Mouse (Mus musculus) forebrain, embryonic 11.5 days (tissue): Measurements from ENCODE around the gene Zfp811. TPM values are rescaled to one million over a fixed set of nuclear protein-coding genes. Genes with fewer than 3 reads are reported as not detected.

ENCODE experiments used
- polyA plus RNA-seq: library from polyadenylated mRNA; unstranded; fragments of >200 nt; fragmentation: Nextera tagmentation; extraction: Ambion mirVana; gene quantifications from 2 replicates; pipeline ENCODE4 v1.2.1, GENCODE M21; 2014

Gene Zfp811
- polyA plus RNA-seq, 1 experiment from 2014 or later = 27.4 TPM

Other genes starting within 250 kb of the Zfp811 start
- gene Cyp4f37, start 188.6 kb downstream of the Zfp811 start, polyA plus RNA-seq = not detected in 2 replicates
- not detected in 2 replicates for gene Cyp4f40, start 151.0 kb downstream of the Zfp811 start, polyA plus RNA-seq
- gene Cyp4f15, start 124.3 kb downstream of the Zfp811 start, polyA plus RNA-seq = 1.1 and 1.8 TPM in 2 replicates
- gene Zfp871, start 21.6 kb downstream of the Zfp811 start, polyA plus RNA-seq = 45.8 and 48.1 TPM in 2 replicates
- 17.9 and 20.3 TPM in 2 replicates for gene Zfp799, start 20.3 kb upstream of the Zfp811 start, polyA plus RNA-seq
- gene Zfp870, start 81.7 kb upstream of the Zfp811 start, polyA plus RNA-seq = 9.0 and 10.1 TPM in 2 replicates
- not detected in 2 replicates for gene Cyp4f14, start 107.4 kb upstream of the Zfp811 start, polyA plus RNA-seq
- gene Cyp4f13, start 137.5 kb upstream of the Zfp811 start, polyA plus RNA-seq = 3.3 and 4.0 TPM in 2 replicates
- gene Zfp472, start 155.9 kb upstream of the Zfp811 start, polyA plus RNA-seq = 13.6 and 14.6 TPM in 2 replicates
- 16.2 and 16.7 TPM in 2 replicates for gene Zfp952, start 183.2 kb upstream of the Zfp811 start, polyA plus RNA-seq
- 20.4 and 23.2 TPM in 2 replicates for gene Zfp763, start 223.5 kb upstream of the Zfp811 start, polyA plus RNA-seq